Mouse (Mus musculus) stomach, embryonic 14.5 days (tissue): Measurements from ENCODE around the gene Lamc3. TPM values are rescaled to one million over a fixed set of nuclear protein-coding genes. Genes with fewer than 3 reads are reported as not detected.

Experiments
- ATAC-seq: fragments of 200-750 bp; cut with Nextera tagmentation; 2 replicates; pipeline ENCODE4 v1.8.0; 2017; ENCODE audit warnings: low read depth, moderate TSS enrichment; ENCODE audit not compliant: insufficient number of reproducible peaks, insufficient read depth, low FRiP score
- H3K27ac ChIP-seq: fragments of 300-500 bp; sonication (generic); 2 replicates; pipeline ENCODE4 v1.5.1; 2014; ENCODE audit warnings: mild to moderate bottlenecking, low read length, moderate library complexity, mixed read lengths
- H3K27me3 ChIP-seq: fragments of 300-500 bp; sonication (generic); 2 replicates; pipeline ENCODE4 v1.6.1; 2014; ENCODE audit warnings: low read length, control low read depth, mixed read lengths; ENCODE audit not compliant: control insufficient read depth, insufficient read depth
- H3K36me3 ChIP-seq: fragments of 300-500 bp; sonication (generic); 2 replicates; pipeline ENCODE4 v1.6.1; 2014; ENCODE audit warnings: mild to moderate bottlenecking, control low read depth, low read length, moderate library complexity, mixed read lengths; ENCODE audit not compliant: control insufficient read depth, insufficient read depth
- H3K4me1 ChIP-seq: fragments of 300-500 bp; sonication (generic); 2 replicates; pipeline ENCODE4 v1.6.1; 2014; ENCODE audit warnings: low read length, control low read depth, mixed read lengths; ENCODE audit not compliant: control insufficient read depth, insufficient read depth
- H3K4me2 ChIP-seq: fragments of 300-500 bp; sonication (generic); replicated peaks from 2 replicates; pipeline ENCODE4 v1.6.1; 2014; ENCODE audit warnings: low read depth, low read length, control low read depth
- H3K4me3 ChIP-seq: fragments of 300-500 bp; sonication (generic); 2 replicates; pipeline ENCODE4 v1.5.1; 2014; ENCODE audit warnings: low read depth, low read length, control low read depth
- H3K9ac ChIP-seq: fragments of 300-500 bp; sonication (generic); replicated peaks from 2 replicates; pipeline ENCODE4 v1.6.1; 2014; ENCODE audit warnings: low read depth, mild to moderate bottlenecking, control low read depth, low read length, moderate library complexity, mixed read lengths
- H3K9me3 ChIP-seq: fragments of 300-500 bp; sonication (generic); 2 replicates; pipeline ENCODE4 v1.6.1; 2016; ENCODE audit warnings: low read depth, low read length, control low read depth; ENCODE audit not compliant: control insufficient read depth
- WGBS: fragments of 180-500 bp; shearing (Covaris S2); extraction: QIAGEN DNeasy Blood & Tissue Kit; methylation state at CpG from one replicate; pipeline ENCODE4 v1.1.7; 2014; 5-methylcytosine and 5-hydroxymethylcytosine counted together
- polyA plus RNA-seq: library from polyadenylated mRNA; unstranded; fragments of >200 nt; fragmentation: Nextera tagmentation; extraction: Ambion mirVana; gene quantifications from 2 replicates; pipeline ENCODE4 v1.2.1, GENCODE M21; 2014

Gene Lamc3
- polyA plus RNA-seq, 1 experiment from 2014 or later = 0.36 TPM

- peak within 1 kb of the TSS; percentile 71; the same call in 1 of the 2 replicates for H3K27ac ChIP-seq
- ATAC-seq = peak; percentile 100
- H3K27me3 ChIP-seq = no peaks in the 10 kb centered on the region
- H3K9me3 ChIP-seq = no peaks in the 10 kb centered on the region
- H3K36me3 ChIP-seq = peaks cover 26% of the 10 kb centered on the region
- H3K4me1 ChIP-seq = peaks cover 4% of the 10 kb centered on the region; the same call in 1 of the 2 replicates
- peak within 1 kb of the TSS; percentile 74 for H3K4me3 ChIP-seq
- peak within 1 kb of the TSS; percentile 86 for H3K4me2 ChIP-seq
- WGBS = under 1% methylated on average over 60 of the region's 60 CpGs
- H3K9ac ChIP-seq = peak within 1 kb of the TSS; percentile 90
These were observed 87.2 kb downstream of the Lamc3 start, which contains the start of gene Nup214 for GRCm38 (mm10) chr2:31974141-31974808. Nup214 (plus strand) TSS chr2:31974436.

- Histone ChIP-seq H3K27me3 (no peaks in the 10 kb centered on the region), H3K4me3 (peak overlapping the region; percentile 74), H3K36me3 (peaks cover 30% of the 10 kb centered on the region), H3K4me2 (peak overlapping the region; percentile 86), H3K27ac (peak overlapping the region; percentile 59; the same call in 1 of the 2 replicates), H3K9me3 (no peaks in the 10 kb centered on the region), H3K9ac (peak overlapping the region; percentile 90), H3K4me1 (peaks cover 4% of the 10 kb centered on the region; the same call in 1 of the 2 replicates)
- 9% methylated on average over 13 of the region's 13 CpGs for WGBS
- no peak for ATAC-seq
These were observed 87.8 kb downstream of the Lamc3 start for GRCm38 (mm10) chr2:31974809-31975371.

- H3K4me1 ChIP-seq = no peaks in the 10 kb centered on the region
- 91% methylated on average over 1 of the region's 1 CpGs for WGBS
- H3K4me3 ChIP-seq = no peak overlapping the region
- H3K36me3 ChIP-seq = peaks cover 85% of the 10 kb centered on the region
- no peak overlapping the region for H3K4me2 ChIP-seq
- no peak overlapping the region for H3K9ac ChIP-seq
- ATAC-seq = no peak
- no peak overlapping the region for H3K27ac ChIP-seq
- no peaks in the 10 kb centered on the region for H3K9me3 ChIP-seq
- H3K27me3 ChIP-seq = no peaks in the 10 kb centered on the region
These were observed 100.7 kb downstream of the Lamc3 start for GRCm38 (mm10) chr2:31987774-31988173.

GRCm38 (mm10) chr2:31990961-31991360 is 103.9 kb downstream of the Lamc3 start:
- no peak for ATAC-seq
- no peak overlapping the region for H3K4me2 ChIP-seq
- no peak overlapping the region for H3K27ac ChIP-seq
- no peaks in the 10 kb centered on the region for H3K27me3 ChIP-seq
- no peak overlapping the region for H3K4me3 ChIP-seq
- WGBS = 93% methylated on average over 4 of the region's 4 CpGs
- no peaks in the 10 kb centered on the region for H3K4me1 ChIP-seq
- no peak overlapping the region for H3K9ac ChIP-seq
- peaks cover 86% of the 10 kb centered on the region for H3K36me3 ChIP-seq
- no peaks in the 10 kb centered on the region for H3K9me3 ChIP-seq

GRCm38 (mm10) chr2:31994896-31995295 is 107.8 kb downstream of the Lamc3 start:
- no peaks in the 10 kb centered on the region for H3K4me1 ChIP-seq
- no peak overlapping the region for H3K4me2 ChIP-seq
- H3K36me3 ChIP-seq = peaks cover 91% of the 10 kb centered on the region
- H3K27ac ChIP-seq = no peak overlapping the region
- no peaks in the 10 kb centered on the region for H3K27me3 ChIP-seq
- no peak overlapping the region for H3K4me3 ChIP-seq
- ATAC-seq = no peak
- H3K9me3 ChIP-seq = no peaks in the 10 kb centered on the region
- 90% methylated on average over 9 of the region's 9 CpGs for WGBS
- no peak overlapping the region for H3K9ac ChIP-seq

- H3K4me2 ChIP-seq = no peak overlapping the region
- no peak for ATAC-seq
- H3K27ac ChIP-seq = no peak overlapping the region
- no peak overlapping the region for H3K9ac ChIP-seq
- H3K9me3 ChIP-seq = no peaks in the 10 kb centered on the region
- no peak overlapping the region for H3K4me3 ChIP-seq
- 95% methylated on average over 13 of the region's 13 CpGs for WGBS
- H3K27me3 ChIP-seq = no peaks in the 10 kb centered on the region
- no peaks in the 10 kb centered on the region for H3K4me1 ChIP-seq
- H3K36me3 ChIP-seq = peaks cover 81% of the 10 kb centered on the region
These were observed 109.0 kb downstream of the Lamc3 start for GRCm38 (mm10) chr2:31996060-31996459.

Other genes starting within 250 kb of the Lamc3 start
- not detected in 2 replicates for gene Prdm12, start 247.3 kb upstream of the Lamc3 start, polyA plus RNA-seq
- 54.2 and 57.8 TPM in 2 replicates for gene Exosc2, start 216.6 kb upstream of the Lamc3 start, polyA plus RNA-seq
- 44.0 and 46.4 TPM in 2 replicates for gene Abl1, start 198.9 kb upstream of the Lamc3 start, polyA plus RNA-seq
- gene Qrfp, start 76.7 kb upstream of the Lamc3 start, polyA plus RNA-seq = 0.11 and 0.25 TPM in 2 replicates
- 0.10 TPM in 1 of 2 replicates, not detected in the other for gene Fibcd1, start 41.3 kb upstream of the Lamc3 start, polyA plus RNA-seq
- gene Aif1l, start 62.8 kb downstream of the Lamc3 start, polyA plus RNA-seq = 18.2 and 21.4 TPM in 2 replicates
- gene Nup214, start 87.1 kb downstream of the Lamc3 start, polyA plus RNA-seq = 83.8 and 93.9 TPM in 2 replicates
- gene Fam78a, start 197.6 kb downstream of the Lamc3 start, polyA plus RNA-seq = 1.2 and 1.5 TPM in 2 replicates
- 3.3 and 4.5 TPM in 2 replicates for gene Plpp7, start 208.2 kb downstream of the Lamc3 start, polyA plus RNA-seq